Mouse (Mus musculus) ES-E14 (cell line): ENCODE measurements around the gene Kcnq5.

Experiments
- MAFK ChIP-seq: IDR thresholded peaks from 2 replicates; pipeline ENCODE4 v1.6.1; 2014; ENCODE audit warnings: mild to moderate bottlenecking, low read depth, low read length, inconsistent platforms; ENCODE audit not compliant: insufficient read depth
- ZC3H11A ChIP-seq: IDR thresholded peaks from 2 replicates; pipeline ENCODE4 v1.6.1; 2012; ENCODE audit warnings: low read depth, mild to moderate bottlenecking, inconsistent platforms, low read length, borderline replicate concordance

GRCm38 (mm10) chr1:21958013-21958412 lies 3.7 kb downstream of the Kcnq5 start:
- TF ChIP-seq ZC3H11A (no peak), MAFK (no peak)
